Mouse (Mus musculus): ENCODE results near the gene Sgo1.

Sgo1 gene

DNA sequence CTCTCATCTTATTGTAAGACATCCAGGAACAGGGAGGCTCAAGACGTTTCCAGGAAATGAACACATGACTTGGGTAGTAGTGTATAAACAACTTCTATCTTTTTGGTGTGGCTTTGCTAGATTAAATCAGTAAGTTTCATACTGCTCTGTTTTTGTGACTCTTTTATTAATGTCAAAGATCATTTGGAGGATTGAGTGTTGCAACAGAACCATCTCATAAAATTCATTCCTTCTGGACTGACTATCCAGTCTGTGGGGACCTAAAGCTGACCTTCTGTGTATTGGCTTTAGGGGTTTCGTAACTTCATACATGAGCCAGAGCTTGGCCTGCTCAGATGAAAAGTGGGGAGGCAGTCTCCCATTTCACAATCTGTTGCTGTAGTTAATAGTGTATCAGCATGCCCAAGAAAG lies 38.9 kb downstream of the Sgo1 start:
- no peak for DNase-seq (ENCODE audit: low spot score in 2 of 2)

DNA sequence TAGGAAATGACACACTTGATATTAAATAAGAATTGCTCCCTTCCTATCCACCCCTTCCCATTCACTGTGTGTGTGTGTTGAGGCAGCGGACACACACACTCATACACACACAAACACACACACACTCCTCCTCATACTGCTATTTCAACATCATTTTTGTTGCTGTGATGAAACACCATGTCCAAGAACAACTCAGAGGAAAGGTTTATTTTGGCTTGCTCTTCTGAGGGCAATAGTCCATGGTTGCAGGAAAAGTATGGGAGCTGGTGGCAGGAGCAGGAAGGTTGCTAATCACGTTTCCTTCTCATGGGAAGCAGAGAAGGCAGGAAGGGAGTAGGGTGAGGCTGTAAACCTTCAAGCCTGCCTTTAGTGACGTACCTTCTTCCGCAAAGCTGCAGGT lies 45.8 kb downstream of the Sgo1 start:
- DNase-seq (ENCODE audit: low spot score in 2 of 2): no peak

DNA sequence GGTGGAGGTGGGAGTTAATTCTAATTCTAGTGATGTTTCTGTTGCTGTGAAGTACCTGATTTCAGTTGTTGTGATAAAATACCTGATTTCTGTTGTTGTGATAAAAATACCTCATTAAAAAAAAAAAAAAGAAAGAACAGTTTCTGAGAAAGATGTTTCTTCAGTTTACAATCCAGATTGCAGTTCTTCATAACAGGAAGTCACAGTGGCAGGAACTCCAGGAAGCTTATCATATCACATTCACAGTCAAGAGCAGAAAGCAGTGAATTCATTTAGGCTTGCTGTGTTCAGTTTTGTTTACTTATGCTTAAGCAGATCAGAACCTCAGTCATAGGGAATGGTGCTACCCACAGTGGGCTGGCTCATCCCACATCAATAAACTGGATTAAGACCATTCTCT lies 57.8 kb downstream of the Sgo1 start:
- DNase-seq (ENCODE audit: low spot score in 2 of 2): no peak

DNA sequence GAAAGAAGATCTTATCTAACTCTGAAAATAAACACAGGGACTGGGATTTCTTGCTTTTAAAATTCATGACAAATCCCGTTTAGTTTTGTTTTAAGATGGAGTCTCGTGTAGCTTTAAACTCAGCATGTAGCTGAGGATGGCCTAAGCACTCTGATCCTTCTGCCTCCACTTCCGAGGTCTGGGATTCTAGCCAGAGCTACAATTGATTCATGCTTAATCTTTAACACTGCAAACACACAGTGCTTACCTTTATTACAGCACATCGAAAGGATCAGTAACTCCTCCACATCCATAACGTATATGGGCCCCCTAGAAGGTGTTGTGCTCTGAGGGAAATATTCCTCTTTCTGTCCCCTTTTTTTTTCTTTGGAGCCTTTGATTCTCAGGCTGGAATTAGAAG lies 61.0 kb downstream of the Sgo1 start:
- no peak for DNase-seq (ENCODE audit: low spot score in 2 of 2)

DNA sequence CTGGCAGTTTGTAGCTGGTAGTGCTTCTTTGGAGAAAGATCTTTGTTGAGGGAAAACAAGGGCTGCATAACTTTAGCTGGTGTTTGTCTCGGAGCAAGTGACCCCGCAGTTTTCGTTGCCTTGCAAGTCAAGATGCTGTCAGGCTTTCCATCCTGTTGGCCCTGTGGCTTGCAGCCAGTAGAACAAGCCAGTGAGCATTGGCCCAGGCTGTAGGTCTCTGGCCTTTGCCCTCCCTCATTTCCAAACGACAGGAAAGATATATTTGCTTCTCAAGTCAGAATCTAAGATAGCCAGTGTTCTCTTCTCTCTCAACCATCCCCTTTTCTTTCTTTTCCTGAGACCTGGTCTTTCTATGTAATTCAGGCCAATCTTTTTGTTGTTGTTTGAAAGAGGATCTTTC lies 61.6 kb downstream of the Sgo1 start:
- DNase-seq (ENCODE audit: low spot score in 2 of 2): no peak

DNA sequence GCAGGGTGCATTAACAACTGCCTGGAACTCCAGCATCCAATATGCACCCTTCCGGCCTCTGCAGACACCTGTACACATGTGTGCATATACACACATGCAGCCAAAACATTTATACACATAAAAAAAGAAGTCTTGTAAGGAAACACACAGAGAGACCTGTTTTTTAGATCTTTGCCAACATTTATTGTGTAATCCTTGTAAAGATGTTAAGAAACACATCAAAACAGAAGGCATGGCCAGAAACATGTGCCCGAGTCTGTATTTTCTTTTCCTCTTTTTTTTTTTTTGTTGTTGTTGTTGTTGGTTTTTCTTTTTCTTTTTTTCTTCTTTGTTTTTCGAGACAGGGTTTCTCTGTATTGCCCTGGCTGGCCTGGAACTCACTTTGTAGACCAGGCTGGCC lies 63.0 kb downstream of the Sgo1 start:
- DNase-seq (ENCODE audit: low spot score in 2 of 2): no peak

Data from right cerebral cortex, postnatal 10 days (tissue).